Mouse (Mus musculus): Measurements from ENCODE around the gene Cald1. TPM values are rescaled to one million over a fixed set of nuclear protein-coding genes. Genes with fewer than 3 reads are reported as not detected.

The Cald1 gene
- polyA plus RNA-seq, 1 experiment: 65.2 TPM

DNA sequence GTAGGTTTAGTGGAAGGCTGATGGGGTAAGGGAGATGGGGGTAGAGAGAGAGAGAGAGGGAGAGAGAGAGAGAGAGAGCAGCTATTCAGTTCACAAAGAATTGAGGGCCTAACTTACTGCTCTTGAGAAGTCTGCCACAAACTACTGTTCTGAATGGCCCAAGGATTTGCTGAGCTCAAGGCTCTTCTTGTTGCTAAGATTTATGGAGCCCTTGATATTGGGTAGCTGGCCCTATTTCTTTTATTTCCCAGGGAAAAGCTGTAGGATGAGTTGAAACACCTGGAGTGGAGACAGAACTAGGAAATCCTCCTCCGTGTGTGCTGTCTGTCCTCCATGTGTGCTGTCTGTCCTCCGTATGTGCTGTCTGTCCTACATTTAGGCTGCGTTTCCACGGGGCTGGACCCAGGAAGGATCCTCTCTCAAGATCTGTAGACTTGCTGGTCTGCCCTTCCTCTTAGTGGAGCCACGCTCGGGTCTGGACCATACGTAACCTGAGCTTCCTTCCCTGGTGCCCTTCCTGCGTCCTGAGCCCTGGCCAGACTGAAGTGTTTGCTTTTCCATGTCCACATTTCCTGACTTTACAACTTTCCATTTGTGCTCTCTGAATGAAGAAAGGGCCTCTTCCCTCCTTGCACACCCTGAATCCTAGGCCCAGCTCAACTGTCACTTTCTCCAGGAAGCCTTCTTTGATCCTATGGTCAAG lies 131.3 kb downstream of the Cald1 start:
- Histone ChIP-seq H3K27ac (replicated peaks; ENCODE audit: low read depth, low read length) (no peak overlapping the region), H3K4me3 (ENCODE audit: insufficient read depth, low read depth, low read length) (no peak overlapping the region), H3K4me1 (ENCODE audit: control insufficient read depth, insufficient read depth, insufficient read length, low read length) (peaks cover 23% of the 10 kb centered on the region)

DNA sequence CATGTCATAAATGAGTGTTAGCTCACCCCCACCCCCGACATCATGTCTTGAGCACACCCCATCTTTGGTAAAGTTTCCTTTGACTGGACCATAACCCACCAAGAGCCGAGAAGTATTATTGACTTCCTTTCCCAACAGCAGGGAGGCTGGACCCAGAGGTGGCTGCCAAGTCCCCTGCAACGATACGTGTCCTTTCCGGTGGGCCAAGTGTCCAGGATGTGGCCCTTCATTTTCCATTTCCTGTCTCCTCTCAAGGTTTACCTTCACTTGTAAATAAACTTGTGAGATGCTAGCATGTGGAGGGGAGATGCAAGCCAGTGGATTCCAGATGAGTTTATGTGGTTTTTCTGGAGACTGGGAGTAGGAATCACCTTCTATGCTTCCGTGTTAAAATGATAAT lies 132.7 kb downstream of the Cald1 start:
- H3K4me1 ChIP-seq (ENCODE audit: control insufficient read depth, insufficient read depth, insufficient read length, low read length): peaks cover 23% of the 10 kb centered on the region
- H3K27ac ChIP-seq (replicated peaks; ENCODE audit: low read depth, low read length): 0 out of 2 replicates have a peak overlapping the region, but pooled peaks have one; percentile 19
- no peak overlapping the region for H3K4me3 ChIP-seq (ENCODE audit: insufficient read depth, low read depth, low read length)

DNA sequence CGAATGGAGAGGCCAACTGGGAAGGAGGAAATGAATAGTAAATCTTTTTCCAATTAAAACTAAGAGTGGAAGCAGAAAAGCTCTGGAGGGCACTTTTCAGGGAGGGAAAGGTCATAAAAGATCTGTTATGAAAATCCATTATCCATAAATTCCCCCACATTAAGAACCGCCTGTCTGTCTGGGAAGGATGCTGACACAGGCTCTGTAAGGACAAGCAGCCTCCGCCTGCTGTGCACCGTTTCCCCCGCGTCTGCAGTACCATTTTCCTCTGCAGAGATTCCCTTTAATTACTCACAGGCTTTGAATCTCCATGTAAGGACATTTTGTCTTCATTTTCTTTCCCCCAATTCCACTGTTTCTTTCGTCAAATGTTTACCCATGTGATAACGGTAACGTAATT lies 133.2 kb downstream of the Cald1 start:
- Histone ChIP-seq H3K4me3 (ENCODE audit: insufficient read depth, low read depth, low read length) (no peak overlapping the region), H3K4me1 (ENCODE audit: control insufficient read depth, insufficient read depth, insufficient read length, low read length) (peaks cover 23% of the 10 kb centered on the region), H3K27ac (replicated peaks; ENCODE audit: low read depth, low read length) (0 out of 2 replicates have a peak overlapping the region, but pooled peaks have one; percentile 19)

DNA sequence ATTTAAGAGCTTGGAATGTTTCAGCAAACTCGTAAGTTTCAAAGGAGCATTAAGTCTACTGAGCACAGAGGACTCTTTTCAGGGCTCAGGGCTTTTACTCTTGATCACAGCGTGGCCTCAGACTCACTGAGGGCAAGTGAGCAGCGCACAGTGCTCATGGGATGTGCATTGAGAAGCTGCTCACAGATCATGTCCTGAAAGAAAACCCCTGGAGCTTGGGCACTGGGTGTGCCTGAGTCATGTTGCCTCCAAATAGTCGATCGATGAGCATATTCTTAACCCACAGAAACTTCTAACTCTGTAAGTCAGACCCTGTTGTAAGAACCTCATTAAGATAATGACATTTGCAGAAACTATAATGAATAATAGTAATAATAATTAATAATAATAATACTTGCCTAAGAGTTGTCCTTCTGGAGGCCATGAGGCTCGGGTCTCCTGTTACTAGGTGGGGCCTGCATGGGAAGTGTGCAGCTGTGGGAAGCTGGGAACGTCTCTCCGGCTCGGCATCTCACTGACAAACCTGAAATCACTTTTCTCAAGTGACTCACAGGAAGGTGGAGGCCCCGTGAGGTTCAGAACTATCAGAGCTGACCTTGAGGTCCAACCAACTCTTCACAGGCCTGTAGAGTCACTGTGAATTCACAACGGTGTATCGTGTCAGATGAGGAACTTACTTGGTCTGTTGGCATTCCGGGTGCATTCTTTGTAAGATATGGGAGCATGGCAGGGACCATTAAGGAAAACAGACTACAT lies 136.8 kb downstream of the Cald1 start:
- Histone ChIP-seq H3K4me3 (ENCODE audit: insufficient read depth, low read depth, low read length) (no peak overlapping the region), H3K27ac (replicated peaks; ENCODE audit: low read depth, low read length) (no peak overlapping the region), H3K4me1 (ENCODE audit: control insufficient read depth, insufficient read depth, insufficient read length, low read length) (peaks cover 13% of the 10 kb centered on the region; the same call in 1 of the 2 replicates)

DNA sequence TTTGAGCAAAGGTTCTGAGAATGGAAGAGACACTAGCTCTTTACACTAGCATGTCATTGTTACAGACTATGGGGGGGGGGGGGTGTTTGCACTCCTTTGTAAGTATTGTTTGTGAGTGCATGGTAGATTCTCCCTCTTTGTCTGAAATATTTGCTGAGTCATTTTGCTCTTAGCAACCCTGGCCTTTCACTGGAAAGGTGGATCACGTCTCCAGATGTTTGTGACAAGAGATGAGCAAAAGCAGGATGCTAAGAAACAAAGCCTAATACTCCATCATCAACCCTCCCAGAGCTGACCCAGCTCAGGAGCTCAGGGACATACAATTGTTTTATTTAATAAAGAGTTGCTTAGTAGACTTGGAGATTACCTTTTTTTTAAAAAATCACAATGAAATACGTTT lies 138.6 kb downstream of the Cald1 start:
- Histone ChIP-seq H3K4me3 (ENCODE audit: insufficient read depth, low read depth, low read length) (no peak overlapping the region), H3K27ac (replicated peaks; ENCODE audit: low read depth, low read length) (no peak overlapping the region), H3K4me1 (ENCODE audit: control insufficient read depth, insufficient read depth, insufficient read length, low read length) (no peaks in the 10 kb centered on the region)

DNA sequence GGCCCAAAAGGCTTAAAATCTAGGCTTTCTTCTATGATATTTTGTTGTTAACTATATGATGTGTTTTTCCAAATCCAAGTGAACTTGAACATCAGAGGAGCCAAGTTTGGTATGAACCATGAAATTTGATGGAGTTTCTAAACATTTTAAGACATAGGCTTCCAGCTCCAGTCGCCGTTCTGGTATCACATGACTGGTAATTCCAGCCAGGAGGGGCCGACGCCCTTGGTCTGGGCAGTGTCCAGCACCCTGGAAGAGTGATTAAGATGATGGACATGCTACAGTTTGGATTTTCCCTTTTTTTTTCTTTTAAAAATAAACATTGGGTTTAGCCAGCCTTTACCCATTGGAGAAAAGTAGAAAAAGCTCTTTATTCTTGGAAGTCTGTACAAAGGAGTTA lies 145.6 kb downstream of the Cald1 start:
- no peak overlapping the region for H3K4me3 ChIP-seq (ENCODE audit: insufficient read depth, low read depth, low read length)
- no peaks in the 10 kb centered on the region for H3K4me1 ChIP-seq (ENCODE audit: control insufficient read depth, insufficient read depth, insufficient read length, low read length)
- no peak overlapping the region for H3K27ac ChIP-seq (replicated peaks; ENCODE audit: low read depth, low read length)

DNA sequence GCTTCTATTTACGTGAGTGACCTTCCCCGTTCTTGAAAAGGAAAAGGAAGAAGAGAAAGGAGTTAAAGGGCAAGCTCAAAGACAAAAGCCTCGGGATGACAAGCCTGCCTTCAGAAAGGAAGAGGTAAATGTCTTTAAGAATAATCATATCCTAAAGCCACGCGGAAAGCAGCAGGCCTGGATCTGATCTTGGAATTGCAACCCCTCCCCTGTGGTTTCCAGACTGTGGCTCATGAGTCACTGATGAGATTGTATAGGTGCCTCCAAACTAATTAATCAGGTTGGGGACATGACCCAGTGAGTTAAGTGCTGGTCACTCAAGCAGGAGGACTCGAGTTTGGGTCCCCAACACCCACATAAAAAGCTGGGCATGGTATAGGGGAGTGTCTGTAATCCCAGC lies 149.5 kb downstream of the Cald1 start:
- Histone ChIP-seq H3K27ac (replicated peaks; ENCODE audit: low read depth, low read length) (no peak overlapping the region), H3K4me3 (ENCODE audit: insufficient read depth, low read depth, low read length) (no peak overlapping the region), H3K4me1 (ENCODE audit: control insufficient read depth, insufficient read depth, insufficient read length, low read length) (no peaks in the 10 kb centered on the region; the same call in 1 of the 2 replicates)

DNA sequence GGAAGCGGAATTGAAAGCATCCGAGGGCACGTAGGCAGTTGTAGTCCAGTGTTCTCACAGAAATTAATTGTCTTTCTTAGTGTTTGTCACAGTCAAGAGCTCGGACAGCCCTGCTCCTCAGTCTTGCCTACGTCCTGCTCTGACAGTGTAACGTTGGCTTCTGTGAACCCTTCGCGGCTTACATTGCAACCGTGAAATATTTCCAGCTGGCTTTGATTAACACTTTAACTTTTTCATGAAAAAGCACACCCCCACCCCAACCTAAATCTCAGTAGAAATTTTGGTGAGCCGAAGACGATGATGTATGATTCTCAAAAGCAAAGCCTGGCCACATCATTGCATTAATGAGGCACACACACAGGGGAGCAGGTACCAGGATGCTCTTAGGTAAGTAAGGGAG lies 150.3 kb downstream of the Cald1 start:
- no peak overlapping the region for H3K4me3 ChIP-seq (ENCODE audit: insufficient read depth, low read depth, low read length)
- no peaks in the 10 kb centered on the region; the same call in 1 of the 2 replicates for H3K4me1 ChIP-seq (ENCODE audit: control insufficient read depth, insufficient read depth, insufficient read length, low read length)
- H3K27ac ChIP-seq (replicated peaks; ENCODE audit: low read depth, low read length): no peak overlapping the region

DNA sequence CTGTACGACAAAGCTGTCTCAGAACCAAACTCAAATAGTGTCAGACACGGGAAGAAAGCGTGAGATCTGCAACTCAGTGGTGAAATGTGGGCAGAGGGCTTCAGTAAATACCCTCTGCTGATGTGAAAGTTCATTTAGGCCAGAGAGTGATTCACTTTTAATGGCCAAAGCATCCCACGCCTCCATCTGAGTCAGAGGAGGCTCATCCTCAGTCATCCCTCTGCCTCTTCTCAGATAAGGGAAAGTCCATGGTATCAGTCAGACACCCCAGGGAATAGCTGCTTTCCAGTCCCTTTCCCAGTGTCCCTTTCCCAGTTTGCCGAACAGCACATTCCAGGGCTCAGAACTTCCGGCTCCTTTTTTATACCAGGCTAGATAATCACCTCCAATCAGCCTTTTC lies 151.2 kb downstream of the Cald1 start:
- H3K4me3 ChIP-seq (ENCODE audit: insufficient read depth, low read depth, low read length): no peak overlapping the region
- H3K27ac ChIP-seq (replicated peaks; ENCODE audit: low read depth, low read length): 0 out of 2 replicates have a peak overlapping the region, but pooled peaks have one; percentile 2

DNA sequence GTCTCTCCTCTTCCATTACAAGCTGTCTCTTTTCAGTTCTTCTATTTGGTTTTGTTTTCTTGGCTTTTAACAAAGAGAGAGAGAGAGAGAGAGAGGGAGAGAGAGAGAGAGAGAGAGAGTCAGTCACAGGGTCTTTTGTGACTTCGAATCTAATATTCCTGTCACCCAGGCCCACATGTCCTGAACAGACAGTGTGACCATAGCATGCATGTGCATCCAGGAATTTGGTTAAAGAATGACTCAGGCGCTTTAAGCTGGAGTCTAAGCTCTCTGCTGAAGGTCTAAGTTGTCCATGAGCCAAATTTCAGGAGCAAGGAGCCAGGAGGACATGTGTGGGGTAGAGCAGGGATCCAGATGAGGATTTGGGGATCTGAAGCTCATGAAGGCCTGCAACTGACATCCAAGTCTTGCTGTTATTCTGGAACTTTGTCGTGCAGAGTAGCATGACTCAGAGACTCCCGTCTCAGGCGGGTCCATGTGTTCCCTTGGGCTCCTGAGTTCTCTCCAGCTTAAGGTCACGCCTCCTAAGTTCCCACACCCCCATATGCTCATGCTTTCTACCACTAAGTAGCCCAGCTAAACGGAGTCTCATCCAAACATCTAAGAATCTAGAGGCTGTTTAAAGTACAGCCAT lies 152.3 kb downstream of the Cald1 start:
- Histone ChIP-seq H3K4me3 (ENCODE audit: insufficient read depth, low read depth, low read length) (no peak overlapping the region), H3K4me1 (ENCODE audit: control insufficient read depth, insufficient read depth, insufficient read length, low read length) (no peaks in the 10 kb centered on the region; the same call in 1 of the 2 replicates), H3K27ac (replicated peaks; ENCODE audit: low read depth, low read length) (peak overlapping the region; percentile 14; the same call in 1 of the 2 replicates)

More for the DNA sequence above, 151.2 kb downstream of the Cald1 start:
- H3K4me1 ChIP-seq (ENCODE audit: control insufficient read depth, insufficient read depth, insufficient read length, low read length): no peaks in the 10 kb centered on the region; the same call in 1 of the 2 replicates

DNA sequence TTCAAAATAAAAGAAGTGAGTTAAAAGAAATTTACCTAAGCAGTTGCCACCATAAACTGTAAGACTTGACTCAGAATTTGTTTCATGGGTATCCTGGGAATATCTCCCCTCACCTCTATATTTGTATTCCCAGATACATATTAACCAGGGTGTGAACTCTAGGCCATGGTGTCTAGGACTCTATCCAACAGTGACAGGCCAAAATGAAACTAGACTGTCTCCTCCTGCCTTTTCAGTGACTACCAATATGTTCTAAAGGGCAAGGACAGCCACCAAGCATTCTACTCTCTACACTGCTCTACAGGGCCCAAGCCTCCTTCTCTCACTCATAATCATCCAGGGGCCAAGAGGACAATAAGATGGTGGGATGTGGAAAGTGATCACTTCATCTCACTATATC lies 153.3 kb downstream of the Cald1 start:
- Histone ChIP-seq H3K27ac (replicated peaks; ENCODE audit: low read depth, low read length) (no peak overlapping the region), H3K4me3 (ENCODE audit: insufficient read depth, low read depth, low read length) (no peak overlapping the region), H3K4me1 (ENCODE audit: control insufficient read depth, insufficient read depth, insufficient read length, low read length) (no peaks in the 10 kb centered on the region; the same call in 1 of the 2 replicates)

DNA sequence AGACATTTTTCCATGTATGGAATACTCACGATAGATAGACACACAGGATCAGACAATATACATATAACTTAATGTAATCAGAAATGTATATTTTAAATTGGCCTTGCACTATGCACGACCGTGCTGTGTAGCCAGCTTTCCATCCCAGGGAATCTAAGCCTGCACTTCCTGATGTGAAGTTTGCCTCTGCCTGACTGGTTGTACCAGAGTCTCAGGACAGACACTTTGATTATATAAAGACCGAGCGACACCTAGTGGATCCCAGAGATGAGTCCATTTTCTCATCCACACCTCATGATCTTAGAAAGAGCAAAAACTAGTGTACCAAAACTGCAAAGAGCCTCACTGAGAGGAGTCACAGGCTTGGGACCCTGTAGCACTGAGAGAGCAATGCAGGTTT lies 156.1 kb downstream of the Cald1 start:
- Histone ChIP-seq H3K4me1 (ENCODE audit: control insufficient read depth, insufficient read depth, insufficient read length, low read length) (no peaks in the 10 kb centered on the region; the same call in 1 of the 2 replicates), H3K27ac (replicated peaks; ENCODE audit: low read depth, low read length) (no peak overlapping the region), H3K4me3 (ENCODE audit: insufficient read depth, low read depth, low read length) (no peak overlapping the region)

DNA sequence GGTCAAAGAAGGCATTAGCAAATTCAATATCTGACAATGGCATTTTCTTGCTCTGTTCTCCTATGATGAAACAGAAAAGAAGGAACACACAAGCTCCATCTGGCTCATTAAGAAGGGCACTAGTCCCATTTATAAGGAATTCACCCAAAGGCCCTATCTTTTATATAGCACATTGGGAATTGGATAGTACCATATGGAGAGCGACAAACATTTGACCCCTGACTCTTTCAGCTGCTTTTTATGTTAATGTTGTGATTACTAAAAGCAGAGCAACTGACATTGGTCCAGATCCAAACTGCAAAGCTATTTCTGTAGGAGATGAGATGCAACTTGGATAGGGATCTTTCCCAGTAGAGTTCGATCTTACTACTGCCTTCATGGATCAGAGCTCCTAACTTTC lies 160.0 kb downstream of the Cald1 start:
- Histone ChIP-seq H3K4me3 (ENCODE audit: insufficient read depth, low read depth, low read length) (no peak overlapping the region), H3K27ac (replicated peaks; ENCODE audit: low read depth, low read length) (no peak overlapping the region), H3K4me1 (ENCODE audit: control insufficient read depth, insufficient read depth, insufficient read length, low read length) (no peaks in the 10 kb centered on the region)

DNA sequence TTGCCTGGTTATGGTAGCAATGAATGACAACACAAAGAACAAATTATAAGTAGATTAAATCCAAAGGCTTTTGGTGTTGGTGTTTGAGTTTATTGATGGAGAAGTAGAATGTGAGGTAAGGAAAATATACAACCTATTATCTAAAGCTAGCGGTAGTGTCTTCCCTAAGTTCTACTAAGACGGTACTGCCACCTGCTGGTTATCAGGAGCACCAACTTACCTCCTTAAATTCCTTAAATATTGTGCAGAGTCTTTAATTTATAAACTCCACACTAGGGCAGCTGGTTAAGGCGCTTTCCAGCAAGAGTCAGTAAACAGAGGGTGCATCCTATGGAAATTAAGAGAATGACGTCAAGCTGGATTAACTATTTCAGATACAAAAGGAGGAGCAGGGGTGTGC lies 161.7 kb downstream of the Cald1 start:
- Histone ChIP-seq H3K4me1 (ENCODE audit: control insufficient read depth, insufficient read depth, insufficient read length, low read length) (no peaks in the 10 kb centered on the region), H3K27ac (replicated peaks; ENCODE audit: low read depth, low read length) (no peak overlapping the region), H3K4me3 (ENCODE audit: insufficient read depth, low read depth, low read length) (no peak overlapping the region)

DNA sequence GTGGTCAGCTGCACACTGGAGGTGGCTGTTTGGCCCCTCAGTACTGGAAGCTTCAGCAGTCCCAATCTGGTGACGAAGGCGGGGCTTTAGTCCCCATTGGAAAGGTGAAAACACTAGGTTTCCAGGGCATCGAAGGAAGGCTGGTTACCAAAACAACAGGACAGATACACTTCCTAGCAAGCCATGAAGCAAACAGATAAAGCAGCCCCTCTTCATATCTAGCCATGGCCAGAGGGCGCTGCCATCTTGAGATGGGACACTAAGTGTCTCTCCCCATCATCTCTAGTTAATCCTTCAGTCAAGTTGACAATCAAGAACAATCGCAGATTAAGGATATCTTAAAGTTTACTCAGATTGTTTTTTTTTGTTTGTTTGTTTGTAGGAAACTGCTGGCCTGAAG lies 167.4 kb downstream of the Cald1 start:
- no peak overlapping the region for H3K27ac ChIP-seq (replicated peaks; ENCODE audit: low read depth, low read length)
- H3K4me3 ChIP-seq (ENCODE audit: insufficient read depth, low read depth, low read length): no peak overlapping the region
- no peaks in the 10 kb centered on the region for H3K4me1 ChIP-seq (ENCODE audit: control insufficient read depth, insufficient read depth, insufficient read length, low read length)
